In genomic region chr9:43755464-43755863, GRCm38 (mm10) we compare ENCODE assay signal across 13 mouse cellular contexts. TPM values are rescaled to one million over a fixed set of nuclear protein-coding genes. Genes with fewer than 3 reads are reported as not detected.
A peak's percentile ranks its signal among the peaks of the same experiment; 100 is the strongest.
DNase-seq lines count a peak whose midpoint lies in the region; ATAC-seq and TF ChIP-seq lines count a peak whose summit lies in the region.
"Had no signal": no experiment of that assay in that cellular context is flagged by ENCODE, and none has a peak within 500 bp of the region (broad histone marks: within the 10 kb centered on the region; RNA-seq: fewer than 3 reads in every experiment).

No protein-coding gene starts in this region.

- no peak for ATAC-seq in forebrain, embryonic 15.5 days (replicated peaks)
- ATAC-seq in liver, embryonic 15.5 days (ENCODE audit: insufficient read depth): no peak
- no peak for ATAC-seq in liver, embryonic 11.5 days (replicated peaks; ENCODE audit: low FRiP score)
- ATAC-seq in hindbrain, postnatal 0 days: no peak
- no peak for ATAC-seq in erythroid progenitor cell, adult 5-6 weeks (replicated peaks; ENCODE audit: low FRiP score, poor library complexity, severe bottlenecking)

- peaks cover 40% of the 10 kb centered on the region for H3K36me3 ChIP-seq in forebrain, embryonic 10.5 days (replicated peaks)
- no peaks in the 10 kb centered on the region for H3K36me3 ChIP-seq in forebrain, embryonic 15.5 days
- H3K36me3 ChIP-seq in liver, embryonic 15.5 days (replicated peaks): no peaks in the 10 kb centered on the region
- H3K36me3 ChIP-seq in liver, embryonic 11.5 days (ENCODE audit: control insufficient read depth, insufficient read depth, low read length): no peaks in the 10 kb centered on the region
- H3K36me3 ChIP-seq in hindbrain, postnatal 0 days (ENCODE audit: insufficient read depth, low read length): no peaks in the 10 kb centered on the region
- H3K36me3 ChIP-seq in splenic B cell, adult 2 months (ENCODE audit: control insufficient read depth, insufficient read depth, low read length, poor library complexity, severe bottlenecking): no peaks in the 10 kb centered on the region
- H3K36me3 ChIP-seq in limb, embryonic 10.5 days: no peaks in the 10 kb centered on the region

- no peak overlapping the region for H3K4me3 ChIP-seq in forebrain, embryonic 10.5 days
- H3K4me3 ChIP-seq in forebrain, embryonic 15.5 days: no peak overlapping the region
- no peak overlapping the region for H3K4me3 ChIP-seq in liver, embryonic 15.5 days (replicated peaks)
- no peak overlapping the region for H3K4me3 ChIP-seq in liver, embryonic 11.5 days (ENCODE audit: low read depth, low read length)
- no peak overlapping the region for H3K4me3 ChIP-seq in hindbrain, postnatal 0 days (ENCODE audit: low read length)
- H3K4me3 ChIP-seq in limb, embryonic 10.5 days: no peak overlapping the region
- H3K4me3 ChIP-seq: heart, adult 2 months; midbrain, embryonic 12.5 days had no signal

- WGBS in forebrain, embryonic 10.5 days: 85% methylated on average over 4 of the region's 4 CpGs
- 78% methylated on average over 4 of the region's 4 CpGs for WGBS in forebrain, embryonic 15.5 days
- 25% methylated on average over 4 of the region's 4 CpGs for WGBS in liver, embryonic 15.5 days (ENCODE audit: insufficient replicate concordance)
- 51% methylated on average over 4 of the region's 4 CpGs for WGBS in liver, embryonic 11.5 days
- whole genome bisulfite sequencing in hindbrain, postnatal 0 days: 68% methylated on average over 4 of the region's 4 CpGs
- 72% methylated on average over 4 of the region's 4 CpGs for WGBS in limb, embryonic 10.5 days

- TF ChIP-seq CTCF in hindbrain, postnatal 0 days (IDR thresholded peaks at IDR 0.05; ENCODE audit: low read depth): no peak

- H3K27ac ChIP-seq in forebrain, embryonic 10.5 days: 0 out of 2 replicates have a peak overlapping the region, but pooled peaks have one; percentile 63
- no peak overlapping the region for H3K27ac ChIP-seq in forebrain, embryonic 15.5 days (replicated peaks)
- H3K27ac ChIP-seq in liver, embryonic 15.5 days (replicated peaks): peak overlapping the region; percentile 51; the same call in 1 of the 2 replicates
- H3K27ac ChIP-seq in liver, embryonic 11.5 days (ENCODE audit: low read depth, low read length): no peak overlapping the region
- peak overlapping the region; percentile 15; the same call in 1 of the 2 replicates for H3K27ac ChIP-seq in hindbrain, postnatal 0 days
- no peak overlapping the region for H3K27ac ChIP-seq in limb, embryonic 10.5 days
- H3K27ac ChIP-seq: heart, adult 2 months had no signal

- H3K9me3 ChIP-seq in forebrain, embryonic 10.5 days: no peaks in the 10 kb centered on the region
- no peaks in the 10 kb centered on the region for H3K9me3 ChIP-seq in forebrain, embryonic 15.5 days
- H3K9me3 ChIP-seq in liver, embryonic 15.5 days (replicated peaks): no peaks in the 10 kb centered on the region
- H3K9me3 ChIP-seq in liver, embryonic 11.5 days (ENCODE audit: control insufficient read depth, low read length): no peaks in the 10 kb centered on the region
- no peaks in the 10 kb centered on the region for H3K9me3 ChIP-seq in hindbrain, postnatal 0 days (ENCODE audit: low read length)
- no peaks in the 10 kb centered on the region for H3K9me3 ChIP-seq in limb, embryonic 10.5 days (replicated peaks)
- H3K9me3 ChIP-seq: midbrain, embryonic 12.5 days had no signal

- H3K4me1 ChIP-seq in forebrain, embryonic 10.5 days: peaks cover 93% of the 10 kb centered on the region
- H3K4me1 ChIP-seq in forebrain, embryonic 15.5 days: peaks cover 50% of the 10 kb centered on the region
- H3K4me1 ChIP-seq in liver, embryonic 15.5 days (replicated peaks): peaks cover 30% of the 10 kb centered on the region
- H3K4me1 ChIP-seq in liver, embryonic 11.5 days (replicated peaks; ENCODE audit: control insufficient read depth, insufficient read depth, low read length): peaks cover 28% of the 10 kb centered on the region
- H3K4me1 ChIP-seq in hindbrain, postnatal 0 days (ENCODE audit: insufficient read depth, low read length): 0 out of 2 replicates have a peak, but pooled peaks cover 18% of the 10 kb centered on the region
- H3K4me1 ChIP-seq in limb, embryonic 10.5 days: peaks cover 59% of the 10 kb centered on the region

- no peak for DNase-seq in forebrain, embryonic 10.5 days (ENCODE audit: extremely low spot score, low spot score)
- no peak for DNase-seq in liver, embryonic 11.5 days (ENCODE audit: low spot score)
- DNase-seq in hindbrain, postnatal 0 days (ENCODE audit: low spot score): no peak
- DNase-seq in splenic B cell, adult 2 months (ENCODE audit: low read depth, low spot score): peak; percentile 10
- no peak for DNase-seq in limb, embryonic 10.5 days (ENCODE audit: low spot score)
- DNase-seq: cerebellum, adult 11-12 months; heart, adult 2 months; heart, postnatal 4 days; left cerebral cortex, postnatal 4 days had no signal

- H3K27me3 ChIP-seq in forebrain, embryonic 10.5 days (ENCODE audit: poor library complexity, severe bottlenecking): no peaks in the 10 kb centered on the region
- no peaks in the 10 kb centered on the region for H3K27me3 ChIP-seq in forebrain, embryonic 15.5 days
- H3K27me3 ChIP-seq in liver, embryonic 15.5 days: no peaks in the 10 kb centered on the region
- H3K27me3 ChIP-seq in liver, embryonic 11.5 days (replicated peaks; ENCODE audit: control insufficient read depth, insufficient read depth, low read length): no peaks in the 10 kb centered on the region; the same call in 1 of the 2 replicates
- no peaks in the 10 kb centered on the region for H3K27me3 ChIP-seq in hindbrain, postnatal 0 days (ENCODE audit: insufficient read depth, low read length)
- no peaks in the 10 kb centered on the region for H3K27me3 ChIP-seq in splenic B cell, adult 2 months (ENCODE audit: control insufficient read depth, insufficient read depth, low read length, poor library complexity, severe bottlenecking)
- 0 out of 2 replicates have a peak, but pooled peaks cover 4% of the 10 kb centered on the region for H3K27me3 ChIP-seq in limb, embryonic 10.5 days (ENCODE audit: low read depth, poor library complexity, severe bottlenecking)
- H3K27me3 ChIP-seq: midbrain, embryonic 12.5 days had no signal

- no peak overlapping the region for H3K4me2 ChIP-seq in forebrain, embryonic 15.5 days (replicated peaks)
- H3K4me2 ChIP-seq in liver, embryonic 15.5 days: no peak overlapping the region
- no peak overlapping the region; the same call in 1 of the 2 replicates for H3K4me2 ChIP-seq in liver, embryonic 11.5 days
- no peak overlapping the region for H3K4me2 ChIP-seq in hindbrain, postnatal 0 days (ENCODE audit: low read depth, low read length)
- H3K4me2 ChIP-seq: midbrain, embryonic 12.5 days had no signal

- H3K9ac ChIP-seq in forebrain, embryonic 15.5 days (replicated peaks): no peak overlapping the region
- H3K9ac ChIP-seq in liver, embryonic 15.5 days: no peak overlapping the region
- H3K9ac ChIP-seq in liver, embryonic 11.5 days (ENCODE audit: low read depth, low read length): no peak overlapping the region
- no peak overlapping the region for H3K9ac ChIP-seq in hindbrain, postnatal 0 days (replicated peaks; ENCODE audit: low read length)
- H3K9ac ChIP-seq: midbrain, embryonic 12.5 days had no signal

RNA-seq across cellular contexts. Expression of gene Nectin1, which starts 11.7 kb away (rescaled TPM):
- polyA plus RNA-seq in forebrain, embryonic 10.5 days (2016; fragmentation: Nextera tagmentation; extraction: Ambion mirVana): 7.4 and 7.6 TPM in 2 replicates
- polyA plus RNA-seq in forebrain, embryonic 15.5 days (2015; fragmentation: Nextera tagmentation; extraction: Ambion mirVana): 10.1 and 10.2 TPM in 2 replicates
- polyA plus RNA-seq in liver, embryonic 15.5 days (2015; fragmentation: Nextera tagmentation; extraction: Ambion mirVana): 1.6 and 1.8 TPM in 2 replicates
- polyA plus RNA-seq in liver, embryonic 11.5 days (2014; fragmentation: Nextera tagmentation; extraction: Ambion mirVana): 2.4 and 2.6 TPM in 2 replicates
- total RNA-seq in hindbrain, postnatal 0 days (2014; rRNA removed): 69.2 and 72.8 TPM in 2 replicates
- 15.7 and 17.1 TPM in 2 replicates for polyA plus RNA-seq in hindbrain, postnatal 0 days (2015; fragmentation: Nextera tagmentation; extraction: Ambion mirVana)
- total RNA-seq in erythroid progenitor cell, adult 5-6 weeks (2015; ENCODE audit: low replicate concordance): 0.36 TPM in 1 of 2 replicates, not detected in the other
- total RNA-seq in erythroid progenitor cell, adult 5-6 weeks (2017; ENCODE audit: low replicate concordance): not detected in 2 replicates
- 3.8 and 4.2 TPM in 2 replicates for polyA plus RNA-seq in limb, embryonic 10.5 days (2016; fragmentation: Nextera tagmentation; extraction: Ambion mirVana)

Comparison
In these comparisons a context has a peak if more than half of its experiments do, and no peak if none do; other contexts are left out.
1. H3K27ac ChIP-seq: peak in forebrain, embryonic 10.5 days (single experiment), liver, embryonic 15.5 days (single experiment) and hindbrain, postnatal 0 days (single experiment); none in forebrain, embryonic 15.5 days (single experiment), liver, embryonic 11.5 days (single experiment) and limb, embryonic 10.5 days (single experiment).